Mouse (Mus musculus) cortical plate, adult 2 months (tissue): ENCODE measurements around the gene Vmn1r88.

ENCODE experiments used
- CTCF ChIP-seq: fragments of 200-500 bp; IDR thresholded peaks from 2 replicates; pipeline ENCODE4 v1.5.1; 2011; ENCODE audit warnings: mild to moderate bottlenecking, control low read depth, low read length; ENCODE audit not compliant: insufficient read depth; ENCODE audit errors: extremely low read depth
- POLR2A ChIP-seq: fragments of 200-500 bp; IDR thresholded peaks from 2 replicates; pipeline ENCODE4 v1.6.1; 2011; ENCODE audit warnings: mild to moderate bottlenecking, low read length, control low read depth; ENCODE audit not compliant: insufficient read depth; ENCODE audit errors: extremely low read depth

DNA sequence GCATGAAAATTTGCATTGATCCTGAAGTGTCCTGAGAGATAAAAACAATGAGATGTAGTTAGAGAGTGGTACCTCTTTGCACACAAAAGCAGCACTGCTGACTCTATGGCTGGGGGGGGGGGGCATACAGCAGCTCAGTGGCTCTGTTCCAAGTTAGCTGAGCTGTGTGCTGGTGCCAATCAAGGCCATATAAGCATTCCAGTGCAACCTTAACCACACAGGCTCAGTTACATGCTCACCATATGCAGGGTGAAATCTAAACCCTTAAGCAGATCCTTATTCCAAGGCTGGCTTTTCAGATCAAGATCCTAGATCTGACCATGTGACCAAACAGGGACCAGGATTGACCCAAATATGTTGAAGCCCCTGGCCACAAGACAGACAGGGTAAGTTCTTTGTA lies 22.0 kb upstream of the Vmn1r88 start:
- TF ChIP-seq CTCF: no peak
- no peak for TF ChIP-seq POLR2A
